Mouse (Mus musculus) CH12.LX (cell line): ENCODE data around the gene Arid5b. TPM values are rescaled to one million over a fixed set of nuclear protein-coding genes. Genes with fewer than 3 reads are reported as not detected.

Source experiments
- DNase-seq: peaks from one replicate; pipeline ENCODE4 v3.0.0-alpha.2; 2013; ENCODE audit errors: extremely low read depth
- H3K27ac ChIP-seq: 2 replicates; pipeline ENCODE4 v1.5.1; 2012; ENCODE audit warnings: low read depth, mild to moderate bottlenecking, control low read depth, moderate library complexity; ENCODE audit not compliant: insufficient read depth
- H3K27me3 ChIP-seq: replicated peaks from 2 replicates; pipeline ENCODE3; 2012; ENCODE audit warnings: inconsistent platforms
- H3K36me3 ChIP-seq, 2 experiments: replicated peaks in 1 of 2; 2 replicates each; pipeline versions ENCODE3 to v1.6.1; 2012; ENCODE audit warnings: inconsistent platforms in 1 of 2, low read length in 1 of 2, mild to moderate bottlenecking in 1 of 2, mixed read lengths in 1 of 2, moderate library complexity in 1 of 2; ENCODE audit not compliant: control insufficient read depth in 1 of 2, insufficient read depth in 1 of 2
- H3K4me1 ChIP-seq, 2 experiments: 2 replicates each; pipeline ENCODE4 v1.6.1; 2012; ENCODE audit warnings: inconsistent platforms in 1 of 2, moderate library complexity in 1 of 2; ENCODE audit not compliant: insufficient read depth in 2 of 2, control insufficient read depth in 1 of 2
- H3K4me2 ChIP-seq: 2 replicates; pipeline ENCODE4 v1.6.1; 2012; ENCODE audit warnings: low read depth, mild to moderate bottlenecking, control low read depth; ENCODE audit not compliant: poor library complexity, insufficient read depth, severe bottlenecking
- H3K4me3 ChIP-seq, 3 experiments: fragments of 150-350 bp in 1 of 3; sonication (generic) in 1 of 3; replicated peaks in 1 of 3; 2 replicates each; pipeline versions ENCODE3 to v1.5.1; 2011 to 2012; ENCODE audit warnings: low read depth in 2 of 3, low read length in 2 of 3, mild to moderate bottlenecking in 2 of 3, moderate library complexity in 2 of 3, control low read depth in 1 of 3, improper control_type of control experiment in 1 of 3, inconsistent platforms in 1 of 3, mixed read lengths in 1 of 3; ENCODE audit not compliant: poor library complexity in 1 of 3
- H3K79me2 ChIP-seq: replicated peaks from 2 replicates; pipeline ENCODE4 v1.6.1; 2012; ENCODE audit warnings: mild to moderate bottlenecking, moderate library complexity; ENCODE audit not compliant: control insufficient read depth, poor library complexity, insufficient read depth, severe bottlenecking; ENCODE audit errors: extremely low read depth
- H3K9ac ChIP-seq: 2 replicates; pipeline ENCODE4 v1.6.1; 2012; ENCODE audit warnings: low read depth, mild to moderate bottlenecking, control low read depth, moderate library complexity; ENCODE audit not compliant: insufficient read depth
- H3K9me3 ChIP-seq: replicated peaks from 2 replicates; pipeline ENCODE3; 2012; ENCODE audit warnings: low read length, inconsistent platforms, mixed read lengths
- BHLHE40 ChIP-seq: IDR thresholded peaks from 2 replicates; pipeline ENCODE4 v1.6.1; 2011; ENCODE audit warnings: mild to moderate bottlenecking, low read depth, low read length, improper control_type of control experiment
- CHD2 ChIP-seq: IDR thresholded peaks from 2 replicates; pipeline ENCODE4 v1.6.1; 2011; ENCODE audit warnings: low read length, improper control_type of control experiment
- CTCF ChIP-seq, 2 experiments: IDR thresholded peaks in 1 of 2; conservative IDR thresholded peaks in 1 of 2; 2 replicates each; pipeline ENCODE4 v1.5.1; 2011 to 2012; ENCODE audit warnings: low read depth in 2 of 2, low read length in 2 of 2, improper control_type of control experiment in 1 of 2, inconsistent platforms in 1 of 2, mild to moderate bottlenecking in 1 of 2, moderate library complexity in 1 of 2
- E2F4 ChIP-seq: IDR thresholded peaks from 2 replicates; pipeline ENCODE4 v1.6.1; 2011; ENCODE audit warnings: low read depth, low read length, improper control_type of control experiment; ENCODE audit not compliant: insufficient replicate concordance
- EP300 ChIP-seq: IDR thresholded peaks from 2 replicates; pipeline ENCODE4 v1.6.1; 2011; ENCODE audit warnings: low read length, improper control_type of control experiment
- ETS1 ChIP-seq: conservative IDR thresholded peaks from 2 replicates; pipeline ENCODE4 v1.6.1; 2012; ENCODE audit warnings: low read depth, mild to moderate bottlenecking, inconsistent platforms, low read length, improper control_type of control experiment, moderate library complexity
- GABPA ChIP-seq: IDR thresholded peaks from 2 replicates; pipeline ENCODE4 v1.6.1; 2012; ENCODE audit warnings: low read depth, low read length, improper control_type of control experiment, inconsistent platforms; ENCODE audit not compliant: insufficient replicate concordance
- HCFC1 ChIP-seq: IDR thresholded peaks from 2 replicates; pipeline ENCODE4 v1.6.1; 2012; ENCODE audit warnings: low read depth, mild to moderate bottlenecking, inconsistent platforms, low read length, improper control_type of control experiment
- IRF4 ChIP-seq: IDR thresholded peaks from 2 replicates; pipeline ENCODE4 v1.6.1; 2014; ENCODE audit warnings: low read depth, mild to moderate bottlenecking, inconsistent platforms, low read length, improper control_type of control experiment
- JUN ChIP-seq: IDR thresholded peaks from 2 replicates; pipeline ENCODE4 v1.6.1; 2011; ENCODE audit warnings: low read depth, mild to moderate bottlenecking, low read length, improper control_type of control experiment, moderate library complexity; ENCODE audit not compliant: insufficient read depth
- JUND ChIP-seq: conservative IDR thresholded peaks from 2 replicates; pipeline ENCODE4 v1.6.1; 2011; ENCODE audit warnings: low read depth, low read length, improper control_type of control experiment
- MAFK ChIP-seq: IDR thresholded peaks from 2 replicates; pipeline ENCODE4 v1.6.1; 2011; ENCODE audit warnings: low read length, improper control_type of control experiment; ENCODE audit not compliant: insufficient replicate concordance
- MAX ChIP-seq: IDR thresholded peaks from 2 replicates; pipeline ENCODE4 v1.6.1; 2011; ENCODE audit warnings: low read length, improper control_type of control experiment
- MAZ ChIP-seq: IDR thresholded peaks from 2 replicates; pipeline ENCODE4 v1.6.1; 2012; ENCODE audit warnings: low read depth, mild to moderate bottlenecking, inconsistent platforms, low read length, improper control_type of control experiment, moderate library complexity
- MEF2A ChIP-seq: IDR thresholded peaks from 2 replicates; pipeline ENCODE4 v1.6.1; 2014; ENCODE audit warnings: low read depth, mild to moderate bottlenecking, inconsistent platforms, low read length, improper control_type of control experiment, borderline replicate concordance
- NELFE ChIP-seq: IDR thresholded peaks from 2 replicates; pipeline ENCODE4 v1.6.1; 2011; ENCODE audit warnings: low read depth, low read length, improper control_type of control experiment
- NRF1 ChIP-seq: IDR thresholded peaks from 2 replicates; pipeline ENCODE4 v1.6.1; 2014; ENCODE audit warnings: low read depth, mild to moderate bottlenecking, inconsistent platforms, low read length, improper control_type of control experiment, moderate library complexity
- PAX5 ChIP-seq: IDR thresholded peaks from 2 replicates; pipeline ENCODE4 v1.6.1; 2012; ENCODE audit warnings: low read length, inconsistent platforms, mixed read lengths
- POLR2A ChIP-seq: IDR thresholded peaks from 2 replicates; pipeline ENCODE4 v1.6.1; 2011; ENCODE audit warnings: low read depth, mild to moderate bottlenecking, improper control_type of control experiment, low read length
- POLR2AphosphoS2 ChIP-seq: IDR thresholded peaks from 2 replicates; pipeline ENCODE4 v1.6.1; 2011; ENCODE audit warnings: low read depth, low read length, improper control_type of control experiment
- RCOR1 ChIP-seq: conservative IDR thresholded peaks from 2 replicates; pipeline ENCODE4 v1.6.1; 2012; ENCODE audit warnings: low read depth, mild to moderate bottlenecking, inconsistent platforms, low read length, improper control_type of control experiment
- SIN3A ChIP-seq: IDR thresholded peaks from 2 replicates; pipeline ENCODE4 v1.6.1; 2012; ENCODE audit warnings: low read length, improper control_type of control experiment, inconsistent platforms
- SMC3 ChIP-seq: IDR thresholded peaks from 2 replicates; pipeline ENCODE4 v1.6.1; 2011; ENCODE audit warnings: low read depth, low read length, improper control_type of control experiment
- UBTF ChIP-seq: IDR thresholded peaks from 2 replicates; pipeline ENCODE4 v1.6.1; 2012; ENCODE audit warnings: low read depth, mild to moderate bottlenecking, inconsistent platforms, low read length, improper control_type of control experiment, moderate library complexity
- USF2 ChIP-seq: conservative IDR thresholded peaks from 2 replicates; pipeline ENCODE4 v1.6.1; 2011; ENCODE audit warnings: low read depth, low read length, improper control_type of control experiment
- ZMIZ1 ChIP-seq: IDR thresholded peaks from 2 replicates; pipeline ENCODE4 v1.6.1; 2012; ENCODE audit warnings: low read depth, mild to moderate bottlenecking, inconsistent platforms, low read length, improper control_type of control experiment
- ZNF384 ChIP-seq: IDR thresholded peaks from 2 replicates; pipeline ENCODE4 v1.6.1; 2012; ENCODE audit warnings: low read depth, low read length, improper control_type of control experiment, inconsistent platforms
- dilution Hi-C: fragments of 300-500 bp; cut with MboI; formaldehyde crosslinking; loops from 2 replicates; pipeline ENCODE4 v1.14.3; 2020; ENCODE audit warnings: low sequenced_read_pairs; ENCODE audit not compliant: extremely low pct_unique_long_range_greater_than_20kb, extremely low pct_ligation_motif_present
- in situ Hi-C: fragments of 300-500 bp; cut with MboI; formaldehyde crosslinking; loops from 3 replicates; pipeline ENCODE4 v1.14.3; 2019; ENCODE audit warnings: low sequenced_read_pairs, low pct_ligation_motif_present, low pct_unique_long_range_greater_than_20kb, mixed read lengths
- polyA plus RNA-seq: library from polyadenylated mRNA; unstranded; fragments of >175 nt; gene quantifications from 2 replicates; pipeline ENCODE4 v1.2.1, GENCODE M21; 2012; ENCODE audit warnings: low read depth; ENCODE audit not compliant: insufficient read length
- total RNA-seq, 2 experiments: library from RNA; depleted of rRNA; stranded (reverse); fragments of 300-350 nt in 1 of 2; fragments of >200 nt in 1 of 2; gene quantifications; 2 replicates each; pipeline ENCODE4 v1.2.3; 2012 to 2014

The Arid5b gene
- total and polyA plus RNA-seq, 3 experiments = 1.1 to 2.6 (median 1.8) TPM

- Histone ChIP-seq H3K4me2 (no peak overlapping the region), H3K36me3 (peaks cover 3 to 39% of the 10 kb centered on the region in 2 experiments), H3K27ac (no peak overlapping the region), H3K79me2 (no peaks in the 10 kb centered on the region), H3K9ac (no peak overlapping the region), H3K4me1 (peaks cover 8 to 9% of the 10 kb centered on the region in 2 experiments; a peak in 2 of 4 replicates), H3K9me3 (no peaks in the 10 kb centered on the region), H3K4me3 (no peak overlapping the region), H3K27me3 (no peaks in the 10 kb centered on the region)
- dilution Hi-C loops (no loop called here), in situ Hi-C loops (no loop called here)
- no peak for DNase-seq
- no peak for TF ChIP-seq MEF2A
- TF ChIP-seq POLR2A = no peak
- no peak for TF ChIP-seq EP300
- TF ChIP-seq MAZ = no peak
- TF ChIP-seq PAX5 = no peak
- TF ChIP-seq NELFE = no peak
- no peak for TF ChIP-seq JUND
- no peak for TF ChIP-seq RCOR1
- no peak for TF ChIP-seq GABPA
- TF ChIP-seq SMC3 = no peak
- TF ChIP-seq USF2 = no peak
- TF ChIP-seq CTCF (conservative IDR thresholded peaks at IDR 0.05 in 1 of 2, IDR thresholded peaks at IDR 0.05 in 1 of 2; ENCODE audit: low read depth in 2 of 2, low read length in 2 of 2) = no peak
- no peak for TF ChIP-seq NRF1
- no peak for TF ChIP-seq ZMIZ1
- TF ChIP-seq CHD2 = no peak
- TF ChIP-seq UBTF = no peak
- no peak for TF ChIP-seq POLR2AphosphoS2
- no peak for TF ChIP-seq E2F4
- TF ChIP-seq ETS1 = no peak
- TF ChIP-seq ZNF384 = no peak
These were observed 74.7 kb downstream of the Arid5b start for GRCm38 (mm10) chr10:68203860-68204259.

- in situ Hi-C loops (no loop called here), dilution Hi-C loops (no loop called here)
- Histone ChIP-seq H3K36me3 (peaks cover 3 to 41% of the 10 kb centered on the region in 2 experiments), H3K27ac (no peak overlapping the region), H3K9me3 (no peaks in the 10 kb centered on the region), H3K4me3 (no peak overlapping the region), H3K9ac (no peak overlapping the region), H3K4me2 (no peak overlapping the region), H3K4me1 (peaks cover 8 to 9% of the 10 kb centered on the region in 2 experiments; a peak in 2 of 4 replicates), H3K27me3 (no peaks in the 10 kb centered on the region), H3K79me2 (no peaks in the 10 kb centered on the region)
- TF ChIP-seq MAX (no peak), E2F4 (no peak), HCFC1 (no peak), SIN3A (no peak), IRF4 (no peak), NELFE (no peak), MAFK (no peak), JUN (no peak), BHLHE40 (no peak)
- DNase-seq = no peak
These were observed 75.2 kb downstream of the Arid5b start for GRCm38 (mm10) chr10:68203322-68203721.
